Mouse (Mus musculus) embryonic facial prominence, embryonic 12.5 days (tissue): ENCODE results near the gene Pmm2. TPM values are rescaled to one million over a fixed set of nuclear protein-coding genes. Genes with fewer than 3 reads are reported as not detected.

Source experiments
- ATAC-seq: fragments of 200-750 bp; cut with Nextera tagmentation; 2 replicates; pipeline ENCODE4 v1.8.0; 2017; ENCODE audit not compliant: insufficient number of reproducible peaks, insufficient read depth, low FRiP score, low TSS enrichment
- H3K27ac ChIP-seq: fragments of 300-500 bp; sonication (generic); 2 replicates; pipeline ENCODE4 v1.5.1; 2016; ENCODE audit warnings: mild to moderate bottlenecking
- H3K27me3 ChIP-seq: fragments of 300-500 bp; sonication (generic); 2 replicates; pipeline ENCODE4 v1.6.1; 2016; ENCODE audit warnings: mild to moderate bottlenecking, moderate library complexity
- H3K36me3 ChIP-seq: fragments of 300-500 bp; sonication (generic); 2 replicates; pipeline ENCODE4 v1.6.1; 2016; ENCODE audit warnings: mild to moderate bottlenecking
- H3K4me1 ChIP-seq: fragments of 300-500 bp; sonication (generic); 2 replicates; pipeline ENCODE4 v1.6.1; 2016
- H3K4me2 ChIP-seq: fragments of 300-500 bp; sonication (generic); replicated peaks from 2 replicates; pipeline ENCODE4 v1.6.1; 2016; ENCODE audit warnings: mild to moderate bottlenecking, moderate library complexity
- H3K4me3 ChIP-seq: fragments of 300-500 bp; sonication (generic); 2 replicates; pipeline ENCODE4 v1.5.1; 2016; ENCODE audit warnings: mild to moderate bottlenecking
- H3K9ac ChIP-seq: fragments of 300-500 bp; sonication (generic); 2 replicates; pipeline ENCODE4 v1.6.1; 2016; ENCODE audit warnings: mild to moderate bottlenecking, moderate library complexity
- H3K9me3 ChIP-seq: fragments of 300-500 bp; sonication (generic); 2 replicates; pipeline ENCODE4 v1.6.1; 2016; ENCODE audit warnings: mild to moderate bottlenecking, moderate library complexity
- WGBS: fragments of 180-500 bp; shearing (Covaris S2); methylation state at CpG from one replicate; pipeline ENCODE4 v1.1.7; 2016; 5-methylcytosine and 5-hydroxymethylcytosine counted together
- polyA plus RNA-seq: library from polyadenylated mRNA; unstranded; fragments of >200 nt; fragmentation: Nextera tagmentation; extraction: Ambion mirVana; gene quantifications from 2 replicates; pipeline ENCODE4 v1.2.1, GENCODE M21; 2016

The Pmm2 gene
- 51.1 and 52.9 TPM in 2 replicates for polyA plus RNA-seq

DNA sequence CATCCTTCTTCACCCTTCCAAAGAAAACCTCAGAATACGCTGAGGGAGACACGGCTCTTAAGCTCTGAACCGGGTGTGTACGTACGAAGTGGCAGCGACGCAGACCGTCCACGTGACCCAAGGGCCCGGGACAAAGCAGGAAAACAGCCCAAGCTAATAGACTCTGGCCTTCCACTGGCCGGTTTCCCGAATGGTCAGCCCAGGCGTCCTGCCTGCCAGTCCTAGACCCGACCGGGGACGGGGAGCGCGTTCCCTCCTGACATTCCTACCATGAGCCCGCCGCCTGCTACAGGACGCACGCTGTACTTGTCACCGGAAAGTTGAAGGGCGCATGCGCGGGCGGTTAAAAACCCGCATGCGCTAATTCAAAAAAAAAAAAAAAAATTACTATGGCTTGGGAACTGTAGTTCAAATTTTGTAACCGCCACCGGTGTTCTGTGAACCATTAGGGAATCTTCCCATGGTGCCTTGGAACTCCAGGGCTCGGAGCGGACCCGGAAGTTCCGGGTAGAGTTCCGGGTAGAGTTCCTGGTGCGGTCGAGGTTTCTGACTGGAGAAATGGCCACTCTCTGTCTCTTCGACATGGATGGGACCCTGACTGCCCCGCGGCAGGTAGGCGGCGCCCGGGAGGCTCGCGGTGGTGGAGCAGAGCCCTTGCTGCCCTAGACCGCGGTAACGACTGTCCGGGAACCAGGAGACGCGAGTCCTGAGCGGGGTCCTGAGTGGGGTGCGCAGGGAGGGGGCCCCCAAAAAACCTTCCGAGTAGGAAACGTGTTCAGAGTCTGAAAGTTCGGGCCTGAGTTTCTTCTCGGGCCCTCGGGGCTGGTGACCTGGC lies at the start of gene Pmm2, which contains the start of gene Tmem186:
Pmm2 (plus strand) TSS at position 458 of the 835 bp plus-strand sequence.
Tmem186 (minus strand) TSS at position 496 of the 835 bp plus-strand sequence.
- peak within 1 kb of the TSS; percentile 78 for H3K9ac ChIP-seq
- H3K9me3 ChIP-seq = no peaks in the 10 kb centered on the region
- H3K4me2 ChIP-seq = peak within 1 kb of the TSS; percentile 86
- peak within 1 kb of the TSS; percentile 84 for H3K27ac ChIP-seq
- H3K4me3 ChIP-seq = peak within 1 kb of the TSS; percentile 78
- ATAC-seq = peak; percentile 83
- peaks cover 15% of the 10 kb centered on the region for H3K4me1 ChIP-seq
- H3K27me3 ChIP-seq = no peaks in the 10 kb centered on the region
- WGBS = under 1% methylated on average over 59 of the region's 59 CpGs
- peaks cover 19% of the 10 kb centered on the region for H3K36me3 ChIP-seq

DNA sequence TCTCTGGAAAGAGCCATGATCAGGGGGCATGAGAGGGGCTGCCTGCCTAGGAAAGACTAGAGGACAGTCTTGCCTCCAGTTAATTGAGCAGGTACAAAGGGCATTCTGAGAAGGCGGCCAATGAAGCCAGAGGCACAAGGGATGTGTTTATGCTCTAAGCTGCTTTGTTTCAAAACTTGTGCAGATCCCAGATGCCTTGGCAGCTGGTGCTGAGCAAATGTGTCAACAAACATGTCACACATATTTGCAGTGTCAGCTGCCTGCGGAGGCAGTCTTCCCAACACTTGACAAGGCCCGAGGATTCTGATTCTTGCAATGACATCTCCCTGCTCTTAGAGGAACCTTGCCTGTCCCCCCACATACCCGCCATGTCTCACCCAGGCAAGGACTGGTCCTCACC lies 42.1 kb upstream of the Pmm2 start:
- no peak overlapping the region for H3K9ac ChIP-seq
- H3K4me1 ChIP-seq = no peaks in the 10 kb centered on the region
- WGBS = 73% methylated on average over 4 of the region's 4 CpGs
- H3K4me2 ChIP-seq = no peak overlapping the region
- ATAC-seq = no peak
- no peak overlapping the region for H3K4me3 ChIP-seq
- H3K27ac ChIP-seq = no peak overlapping the region
- H3K36me3 ChIP-seq = no peaks in the 10 kb centered on the region
- no peaks in the 10 kb centered on the region for H3K27me3 ChIP-seq
- H3K9me3 ChIP-seq = no peaks in the 10 kb centered on the region

DNA sequence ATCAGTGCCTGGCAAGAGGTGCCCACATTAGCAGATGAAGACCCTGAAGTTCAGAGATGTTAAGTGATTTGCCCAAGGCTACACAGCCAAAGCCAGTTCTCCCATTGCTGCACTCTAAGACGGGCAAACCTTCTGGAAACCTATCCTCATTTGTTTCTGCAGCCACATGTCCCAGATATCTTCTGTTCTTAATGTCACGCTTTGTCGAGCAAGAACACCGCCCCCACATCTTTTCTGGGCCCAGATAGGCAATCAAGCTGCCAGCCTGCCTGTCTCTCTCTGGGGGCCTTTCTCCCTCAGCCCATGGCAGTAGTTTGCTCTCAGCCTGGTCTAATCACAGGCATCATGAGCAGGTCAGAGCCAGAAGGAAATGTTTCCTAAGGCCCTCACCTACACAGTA lies 41.1 kb upstream of the Pmm2 start:
- Histone ChIP-seq H3K27me3 (no peaks in the 10 kb centered on the region), H3K4me2 (no peak overlapping the region), H3K4me1 (no peaks in the 10 kb centered on the region), H3K27ac (no peak overlapping the region), H3K36me3 (0 out of 2 replicates have a peak, but pooled peaks cover under 1% of the 10 kb centered on the region), H3K9ac (no peak overlapping the region), H3K9me3 (no peaks in the 10 kb centered on the region), H3K4me3 (no peak overlapping the region)
- ATAC-seq = no peak
- WGBS = 71% methylated on average over 4 of the region's 4 CpGs

DNA sequence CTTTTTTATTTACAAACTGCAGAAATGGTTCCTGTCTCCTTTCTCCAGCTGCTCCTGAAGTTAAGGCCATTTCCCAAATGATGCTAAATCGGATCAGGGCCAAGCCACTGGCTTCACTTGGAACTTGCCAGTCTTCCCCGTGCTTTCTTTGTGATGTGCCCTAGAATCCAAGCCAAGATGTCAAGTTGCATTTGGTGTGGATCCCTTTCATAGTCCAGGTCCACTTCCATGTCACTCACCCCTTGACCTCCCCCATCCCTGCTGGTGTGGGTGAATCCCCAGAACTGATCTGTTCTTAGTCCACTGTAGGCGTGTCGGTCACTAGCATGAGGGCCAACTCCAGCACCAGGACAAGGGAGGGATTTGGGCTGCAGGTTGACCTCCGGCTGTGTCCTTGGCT lies 40.0 kb upstream of the Pmm2 start:
- Histone ChIP-seq H3K36me3 (peaks cover 10% of the 10 kb centered on the region; the same call in 1 of the 2 replicates), H3K27ac (no peak overlapping the region), H3K4me2 (no peak overlapping the region), H3K9ac (no peak overlapping the region), H3K4me1 (no peaks in the 10 kb centered on the region), H3K4me3 (no peak overlapping the region), H3K27me3 (no peaks in the 10 kb centered on the region), H3K9me3 (no peaks in the 10 kb centered on the region)
- WGBS = 81% methylated on average over 5 of the region's 5 CpGs
- no peak for ATAC-seq

DNA sequence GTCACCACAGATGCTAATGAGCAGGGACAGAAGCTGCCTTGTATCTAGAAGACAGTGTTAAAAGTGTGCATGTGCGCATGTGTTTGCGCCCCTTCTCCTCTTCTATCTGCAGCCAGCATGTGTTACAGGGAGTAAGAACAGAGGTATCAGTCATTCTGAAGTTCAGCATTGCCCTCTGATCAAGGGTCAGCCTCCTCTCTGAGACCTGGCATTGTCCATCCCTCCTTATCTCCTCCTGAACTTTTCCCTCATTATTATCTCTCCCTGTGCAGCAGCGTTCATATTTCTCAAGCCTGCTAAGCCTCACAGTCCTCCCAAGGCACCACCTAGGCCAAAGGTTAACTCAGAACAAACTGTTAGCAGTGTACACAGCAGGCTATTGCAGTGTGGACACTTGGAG lies 33.7 kb upstream of the Pmm2 start:
- H3K4me2 ChIP-seq = no peak overlapping the region
- H3K27me3 ChIP-seq = no peaks in the 10 kb centered on the region
- H3K9me3 ChIP-seq = no peaks in the 10 kb centered on the region
- H3K36me3 ChIP-seq = peaks cover 25% of the 10 kb centered on the region; the same call in 1 of the 2 replicates
- H3K4me1 ChIP-seq = no peaks in the 10 kb centered on the region
- ATAC-seq = no peak
- no peak overlapping the region for H3K4me3 ChIP-seq
- H3K9ac ChIP-seq = no peak overlapping the region
- 85% methylated on average over 3 of the region's 3 CpGs for WGBS
- H3K27ac ChIP-seq = no peak overlapping the region

DNA sequence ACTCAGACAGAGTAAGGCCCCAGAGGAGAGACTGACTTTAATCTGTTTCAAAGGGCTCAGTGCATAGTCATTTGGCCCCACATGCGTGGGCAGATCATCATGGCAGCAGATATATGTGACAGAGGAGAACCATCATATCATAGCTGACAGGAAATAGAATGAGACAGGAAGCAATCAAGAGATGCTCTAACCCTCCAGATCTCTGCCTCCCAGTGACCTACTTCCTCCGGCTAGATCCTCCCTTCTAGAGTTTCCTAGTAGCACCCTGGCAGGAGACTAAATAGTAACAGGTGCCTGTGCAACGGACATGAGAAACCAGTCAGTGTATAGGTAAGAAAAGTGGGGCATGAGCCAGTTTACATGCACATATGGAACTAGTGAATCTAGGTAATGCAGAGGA lies 27.1 kb upstream of the Pmm2 start:
- no peaks in the 10 kb centered on the region for H3K9me3 ChIP-seq
- H3K36me3 ChIP-seq = peaks cover 15% of the 10 kb centered on the region; the same call in 1 of the 2 replicates
- no peak overlapping the region for H3K9ac ChIP-seq
- no peak overlapping the region for H3K4me3 ChIP-seq
- no peak overlapping the region for H3K4me2 ChIP-seq
- no peak for ATAC-seq
- 51% methylated on average over 3 of the region's 3 CpGs for WGBS
- no peak overlapping the region for H3K27ac ChIP-seq
- H3K4me1 ChIP-seq = no peaks in the 10 kb centered on the region
- H3K27me3 ChIP-seq = no peaks in the 10 kb centered on the region

DNA sequence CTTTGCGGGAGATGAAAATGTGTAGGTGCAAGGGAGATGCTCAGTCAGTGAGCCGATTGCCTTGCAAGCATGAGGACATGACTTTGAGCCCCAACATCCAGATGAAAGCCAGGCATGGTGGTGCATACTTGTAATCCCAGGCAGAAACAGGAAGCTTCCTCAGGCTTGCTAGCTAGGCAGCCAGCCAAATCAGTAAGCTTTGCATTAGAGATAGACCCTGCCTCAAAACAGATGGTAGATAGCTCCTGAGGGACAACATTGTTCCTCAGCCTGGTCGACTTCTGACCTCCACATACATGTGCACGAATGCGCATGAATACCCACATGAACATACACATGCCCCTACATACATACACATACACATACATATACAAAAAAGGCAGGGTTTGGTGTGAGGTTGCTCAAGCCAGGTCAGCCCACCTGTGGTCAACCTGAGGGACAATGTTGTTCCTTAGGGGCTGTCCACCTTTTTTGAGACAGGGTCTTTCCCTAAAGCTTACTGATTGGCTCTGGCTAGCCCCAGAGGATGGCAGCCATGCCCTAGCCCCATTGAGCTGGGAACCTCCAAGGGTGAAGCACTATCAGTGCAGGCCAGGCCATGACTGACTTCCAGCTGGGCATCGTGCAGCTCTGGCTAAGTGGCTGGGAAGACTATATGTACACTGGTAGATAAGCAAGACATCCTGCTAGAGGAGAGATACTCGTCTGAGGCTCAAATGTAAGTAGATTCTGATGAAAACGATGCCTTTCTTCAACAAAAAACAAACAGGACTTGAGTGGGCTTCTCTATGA lies 25.1 kb upstream of the Pmm2 start:
- Histone ChIP-seq H3K9ac (no peak overlapping the region), H3K4me3 (no peak overlapping the region), H3K4me1 (no peaks in the 10 kb centered on the region), H3K27ac (no peak overlapping the region), H3K9me3 (no peaks in the 10 kb centered on the region), H3K4me2 (no peak overlapping the region), H3K36me3 (peaks cover 15% of the 10 kb centered on the region; the same call in 1 of the 2 replicates), H3K27me3 (no peaks in the 10 kb centered on the region)
- no peak for ATAC-seq
- WGBS = 84% methylated on average over 8 of the region's 8 CpGs

DNA sequence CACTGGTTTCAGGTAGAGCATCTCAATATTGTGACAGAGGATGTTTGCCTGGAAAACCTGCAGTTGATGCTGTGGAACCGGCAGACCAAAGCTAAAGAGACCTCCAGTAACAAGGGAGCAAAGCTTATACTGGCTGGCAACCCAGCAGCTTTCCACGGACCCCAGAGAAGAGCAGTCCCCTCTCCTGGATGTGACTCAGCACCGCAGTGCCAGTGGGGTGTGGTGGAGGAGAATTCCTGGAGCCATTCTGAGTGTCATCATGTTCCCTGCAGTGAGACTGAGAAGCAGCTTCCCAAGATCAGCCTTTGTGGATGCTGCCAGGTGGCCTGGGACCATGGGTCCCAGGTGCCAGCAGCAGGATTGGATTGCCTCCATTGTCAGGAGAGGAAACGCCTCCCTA lies 24.4 kb upstream of the Pmm2 start:
- no peak overlapping the region for H3K9ac ChIP-seq
- H3K4me3 ChIP-seq = no peak overlapping the region
- no peaks in the 10 kb centered on the region for H3K9me3 ChIP-seq
- no peak overlapping the region for H3K27ac ChIP-seq
- 86% methylated on average over 4 of the region's 4 CpGs for WGBS
- no peaks in the 10 kb centered on the region for H3K4me1 ChIP-seq
- ATAC-seq = no peak
- no peak overlapping the region for H3K4me2 ChIP-seq
- H3K27me3 ChIP-seq = no peaks in the 10 kb centered on the region
- peaks cover 15% of the 10 kb centered on the region; the same call in 1 of the 2 replicates for H3K36me3 ChIP-seq

DNA sequence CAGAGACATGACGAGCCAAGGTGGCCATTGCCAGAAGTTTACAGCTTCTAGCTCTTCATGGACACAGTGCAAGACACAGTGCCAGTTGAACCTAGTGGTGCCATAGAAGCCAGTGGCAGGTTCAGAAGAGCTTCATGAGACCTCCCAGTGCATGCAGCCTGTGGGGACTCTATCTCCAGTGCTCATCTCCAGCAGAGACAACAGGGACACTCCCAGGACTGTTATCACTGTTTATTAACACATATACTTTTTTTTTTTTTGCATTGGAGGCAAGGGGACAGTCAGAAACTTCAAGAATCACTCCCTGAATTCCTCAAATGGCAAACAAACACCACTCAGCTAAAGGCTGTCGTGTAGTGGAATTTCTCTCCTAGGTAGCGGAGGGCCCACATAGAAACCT lies 24.0 kb upstream of the Pmm2 start:
- Histone ChIP-seq H3K27ac (no peak overlapping the region), H3K27me3 (no peaks in the 10 kb centered on the region; the same call in 1 of the 2 replicates), H3K9ac (no peak overlapping the region), H3K36me3 (peaks cover 16% of the 10 kb centered on the region; the same call in 1 of the 2 replicates), H3K4me1 (no peaks in the 10 kb centered on the region), H3K9me3 (no peaks in the 10 kb centered on the region), H3K4me2 (no peak overlapping the region), H3K4me3 (no peak overlapping the region)
- WGBS = 84% methylated on average over 3 of the region's 3 CpGs
- no peak for ATAC-seq

DNA sequence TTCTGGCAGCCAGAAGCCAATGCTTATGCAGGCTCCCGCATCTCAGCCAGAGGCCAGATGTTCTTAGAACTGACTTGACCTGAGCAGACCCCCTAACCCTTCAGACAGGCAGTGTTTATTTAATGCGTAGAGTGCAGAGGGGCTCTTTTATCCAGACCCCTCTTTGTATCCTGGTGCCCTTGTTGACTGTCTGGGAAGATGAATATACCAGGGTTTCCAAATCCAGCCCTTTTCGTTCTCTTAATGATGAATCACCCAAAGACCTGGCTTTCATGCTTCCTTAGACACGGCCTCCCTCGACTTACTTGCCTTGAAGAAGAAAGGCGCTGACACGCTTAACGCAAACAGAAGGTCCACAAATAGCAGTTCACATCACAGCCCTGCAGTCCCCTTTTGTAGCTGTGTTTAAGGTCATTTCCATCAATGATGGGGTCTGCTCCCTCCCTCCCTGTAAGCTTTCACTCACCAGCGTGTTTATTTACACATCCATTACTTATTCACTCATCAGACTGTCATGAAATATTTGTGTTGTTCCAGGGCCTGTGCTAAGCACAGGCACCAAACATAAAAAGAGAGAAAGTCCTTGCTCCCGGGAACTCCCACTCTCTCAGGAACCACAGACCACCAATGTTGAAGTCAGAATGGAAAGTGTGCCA lies 17.7 kb upstream of the Pmm2 start:
- no peak overlapping the region for H3K4me2 ChIP-seq
- no peak for ATAC-seq
- no peaks in the 10 kb centered on the region for H3K4me1 ChIP-seq
- no peaks in the 10 kb centered on the region; the same call in 1 of the 2 replicates for H3K27me3 ChIP-seq
- 59% methylated on average over 10 of the region's 10 CpGs for WGBS
- H3K9me3 ChIP-seq = no peaks in the 10 kb centered on the region
- H3K9ac ChIP-seq = no peak overlapping the region
- no peak overlapping the region for H3K27ac ChIP-seq
- H3K4me3 ChIP-seq = no peak overlapping the region
- H3K36me3 ChIP-seq = peaks cover 8% of the 10 kb centered on the region; the same call in 1 of the 2 replicates

DNA sequence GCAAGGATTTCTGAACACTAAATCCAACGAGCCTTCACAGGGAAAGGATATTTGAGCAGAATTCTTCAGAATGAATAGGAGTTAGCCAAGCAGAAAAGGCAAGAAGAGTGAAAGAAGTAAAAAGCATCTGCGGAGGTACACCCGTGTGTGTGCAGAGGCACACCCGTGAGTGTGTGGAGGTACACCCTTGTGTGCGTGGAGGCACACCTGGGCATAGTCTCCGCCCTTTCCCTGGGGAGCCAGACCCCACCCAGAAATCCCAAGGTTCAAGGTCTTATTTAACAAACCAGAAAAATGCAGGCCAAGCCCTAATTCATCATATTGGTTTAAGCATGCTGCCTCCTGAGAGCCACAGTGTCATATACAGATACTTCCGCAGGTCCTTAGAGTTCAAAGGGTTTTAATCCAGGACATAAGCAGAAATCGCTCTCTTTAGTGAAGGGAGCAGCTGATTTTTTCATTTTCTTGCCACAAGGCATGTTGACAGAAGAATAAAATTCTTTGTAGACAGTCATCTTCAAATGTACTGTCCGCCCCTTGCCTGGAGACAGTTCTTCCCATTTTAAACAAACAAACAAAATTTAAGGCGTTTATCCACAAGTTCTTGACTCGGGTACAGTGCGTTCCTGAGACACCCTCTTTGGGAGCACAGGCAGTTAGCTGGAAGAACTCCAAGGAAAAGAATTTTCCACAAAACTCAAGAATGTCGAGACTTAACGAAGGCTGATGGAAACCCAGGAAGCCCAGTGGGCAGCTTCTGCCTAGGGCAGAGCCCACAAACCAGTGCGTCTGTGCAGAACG lies 17.0 kb upstream of the Pmm2 start:
- Histone ChIP-seq H3K27me3 (no peaks in the 10 kb centered on the region; the same call in 1 of the 2 replicates), H3K36me3 (peaks cover 8% of the 10 kb centered on the region; the same call in 1 of the 2 replicates), H3K4me2 (no peak overlapping the region), H3K9ac (no peak overlapping the region), H3K27ac (no peak overlapping the region), H3K4me3 (no peak overlapping the region), H3K4me1 (no peaks in the 10 kb centered on the region), H3K9me3 (no peaks in the 10 kb centered on the region)
- 77% methylated on average over 16 of the region's 16 CpGs for WGBS
- ATAC-seq = no peak
